Mouse (Mus musculus) liver, embryonic 14.5 days (tissue): ENCODE results near the gene Ak9.

ENCODE experiments used
- CTCF ChIP-seq: IDR thresholded peaks from 2 replicates; pipeline ENCODE4 v1.5.1; 2016; ENCODE audit warnings: antibody characterized with exemption, low read depth, control low read depth
- EP300 ChIP-seq: IDR thresholded peaks from 2 replicates; pipeline ENCODE4 v1.6.1; 2016; ENCODE audit warnings: antibody characterized with exemption, low read depth

DNA sequence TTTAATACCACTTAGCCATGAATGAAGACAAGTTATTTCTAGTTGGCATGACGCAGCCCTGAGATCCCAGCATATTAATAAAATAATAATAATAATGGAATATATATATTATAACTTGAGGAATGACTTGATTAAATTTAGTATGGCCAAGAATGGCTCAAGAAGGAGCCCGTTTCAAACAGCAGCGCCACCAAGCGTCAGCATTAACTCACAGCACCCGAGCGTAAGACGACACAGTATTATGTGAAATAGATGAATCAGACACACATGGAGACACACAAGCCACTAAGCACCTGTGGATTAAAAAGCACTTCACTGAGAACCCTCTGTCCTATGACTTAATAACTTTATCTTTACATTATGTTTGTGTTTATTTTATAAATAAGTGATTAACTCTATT is 31.9 kb upstream of the Ak9 start:
- TF ChIP-seq EP300, result no peak
- TF ChIP-seq CTCF, result peak; percentile 73
